ENCODE assay signal across 18 mouse cellular contexts in genomic region chr2:108920111-108920510, GRCm38 (mm10).
DNase-seq lines count a peak whose midpoint lies in the region; ATAC-seq and TF ChIP-seq lines count a peak whose summit lies in the region.
"Had no signal": no experiment of that assay in that cellular context is flagged by ENCODE, and none has a peak within 500 bp of the region (broad histone marks: within the 10 kb centered on the region; RNA-seq: fewer than 3 reads in every experiment).

No protein-coding gene starts in this region.

- no peak for DNase-seq in forebrain, embryonic 10.5 days (ENCODE audit: extremely low spot score, low spot score)
- no peak for DNase-seq in lung, postnatal 10 days
- peak; percentile 58 for DNase-seq in brain, embryonic 14.5 days (ENCODE audit: low read depth)
- peak; percentile 49 for DNase-seq in hindbrain, postnatal 0 days (ENCODE audit: low spot score)
- no peak for DNase-seq in MN1 (ENCODE audit: low spot score)
- no peak for DNase-seq in Muller cell, postnatal 12 days (ENCODE audit: inconsistent ontology term)
- DNase-seq: cerebellum, adult 8-10 months; gastrocnemius, adult 2 months; lung, adult 2 months; thymus, adult 2 months had no signal

- no peak overlapping the region for H3K4me2 ChIP-seq in forebrain, embryonic 13.5 days
- no peak overlapping the region for H3K4me2 ChIP-seq in lung, embryonic 16.5 days (ENCODE audit: low read depth, low read length)
- no peak overlapping the region for H3K4me2 ChIP-seq in hindbrain, postnatal 0 days (ENCODE audit: low read depth, low read length)
- H3K4me2 ChIP-seq: kidney, embryonic 15.5 days; limb, embryonic 12.5 days; liver, embryonic 12.5 days had no signal

- H3K27ac ChIP-seq in forebrain, embryonic 13.5 days = no peak overlapping the region
- H3K27ac ChIP-seq in forebrain, embryonic 10.5 days = no peak overlapping the region
- H3K27ac ChIP-seq in lung, embryonic 16.5 days (ENCODE audit: low read length) = no peak overlapping the region
- H3K27ac ChIP-seq in hindbrain, postnatal 0 days = no peak overlapping the region
- H3K27ac ChIP-seq: gastrocnemius, adult 2 months; heart, embryonic 10.5 days; kidney, embryonic 15.5 days; limb, embryonic 12.5 days; liver, embryonic 12.5 days had no signal

- H3K4me3 ChIP-seq in forebrain, embryonic 13.5 days = no peak overlapping the region
- no peak overlapping the region for H3K4me3 ChIP-seq in forebrain, embryonic 10.5 days
- no peak overlapping the region for H3K4me3 ChIP-seq in lung, embryonic 16.5 days (ENCODE audit: low read length)
- no peak overlapping the region for H3K4me3 ChIP-seq in hindbrain, postnatal 0 days (ENCODE audit: low read length)
- H3K4me3 ChIP-seq: gastrocnemius, adult 2 months; heart, embryonic 10.5 days; kidney, embryonic 15.5 days; limb, embryonic 12.5 days; liver, embryonic 12.5 days; megakaryocyte, embryonic 14.5 days had no signal

- H3K36me3 ChIP-seq in forebrain, embryonic 13.5 days (ENCODE audit: poor library complexity, severe bottlenecking) = no peaks in the 10 kb centered on the region
- no peaks in the 10 kb centered on the region for H3K36me3 ChIP-seq in forebrain, embryonic 10.5 days (replicated peaks)
- H3K36me3 ChIP-seq in lung, embryonic 16.5 days (ENCODE audit: control insufficient read depth, insufficient read depth, low read length) = no peaks in the 10 kb centered on the region
- no peaks in the 10 kb centered on the region for H3K36me3 ChIP-seq in hindbrain, postnatal 0 days (ENCODE audit: insufficient read depth, low read length)
- H3K36me3 ChIP-seq: G1E; heart, embryonic 10.5 days; kidney, embryonic 15.5 days; limb, embryonic 12.5 days; liver, embryonic 12.5 days had no signal

- 0 out of 2 replicates have a peak, but pooled peaks have one; percentile 33 for ATAC-seq in forebrain, embryonic 13.5 days
- peak; percentile 23; the same call in 1 of the 2 replicates for ATAC-seq in lung, embryonic 16.5 days (ENCODE audit: low read depth)
- ATAC-seq in hindbrain, postnatal 0 days = no peak
- ATAC-seq: liver, embryonic 12.5 days had no signal

- no peak for TF ChIP-seq POLR2A in brain, embryonic 14.5 days (IDR thresholded peaks at IDR 0.05; ENCODE audit: borderline replicate concordance, extremely low read depth, insufficient read depth, insufficient read length, poor library complexity, severe bottlenecking)

- no peaks in the 10 kb centered on the region for H3K4me1 ChIP-seq in forebrain, embryonic 13.5 days
- H3K4me1 ChIP-seq in forebrain, embryonic 10.5 days = 0 out of 2 replicates have a peak, but pooled peaks cover 2% of the 10 kb centered on the region
- H3K4me1 ChIP-seq in lung, embryonic 16.5 days (replicated peaks; ENCODE audit: control insufficient read depth, insufficient read depth, low read length) = no peaks in the 10 kb centered on the region
- no peaks in the 10 kb centered on the region for H3K4me1 ChIP-seq in hindbrain, postnatal 0 days (ENCODE audit: insufficient read depth, low read length)
- H3K4me1 ChIP-seq: heart, embryonic 10.5 days; kidney, embryonic 15.5 days; limb, embryonic 12.5 days; liver, embryonic 12.5 days; megakaryocyte, embryonic 14.5 days had no signal

- no peaks in the 10 kb centered on the region for H3K27me3 ChIP-seq in forebrain, embryonic 13.5 days
- no peaks in the 10 kb centered on the region for H3K27me3 ChIP-seq in forebrain, embryonic 10.5 days (ENCODE audit: poor library complexity, severe bottlenecking)
- H3K27me3 ChIP-seq in lung, embryonic 16.5 days (ENCODE audit: control insufficient read depth, insufficient read depth, low read depth, low read length) = no peaks in the 10 kb centered on the region
- H3K27me3 ChIP-seq in hindbrain, postnatal 0 days (ENCODE audit: insufficient read depth, low read length) = no peaks in the 10 kb centered on the region
- H3K27me3 ChIP-seq: kidney, embryonic 15.5 days; limb, embryonic 12.5 days; liver, embryonic 12.5 days; megakaryocyte, embryonic 14.5 days had no signal

- no peak for TF ChIP-seq CTCF in brain, embryonic 14.5 days (IDR thresholded peaks at IDR 0.05; ENCODE audit: borderline replicate concordance, extremely low read depth, insufficient read depth, insufficient read length)
- TF ChIP-seq CTCF in hindbrain, postnatal 0 days (IDR thresholded peaks at IDR 0.05; ENCODE audit: low read depth) = no peak

- H3K9me3 ChIP-seq in forebrain, embryonic 13.5 days (replicated peaks) = no peaks in the 10 kb centered on the region
- H3K9me3 ChIP-seq in forebrain, embryonic 10.5 days = no peaks in the 10 kb centered on the region
- H3K9me3 ChIP-seq in lung, embryonic 16.5 days (ENCODE audit: control insufficient read depth, low read length) = no peaks in the 10 kb centered on the region
- H3K9me3 ChIP-seq in hindbrain, postnatal 0 days (ENCODE audit: low read length) = no peaks in the 10 kb centered on the region
- H3K9me3 ChIP-seq: heart, embryonic 10.5 days; kidney, embryonic 15.5 days; limb, embryonic 12.5 days; liver, embryonic 12.5 days had no signal

- H3K9ac ChIP-seq in forebrain, embryonic 13.5 days = no peak overlapping the region
- no peak overlapping the region for H3K9ac ChIP-seq in lung, embryonic 16.5 days (ENCODE audit: low read length)
- H3K9ac ChIP-seq in hindbrain, postnatal 0 days (replicated peaks; ENCODE audit: low read length) = no peak overlapping the region
- H3K9ac ChIP-seq: kidney, embryonic 15.5 days; limb, embryonic 12.5 days; liver, embryonic 12.5 days had no signal

- 66% methylated on average over 5 of the region's 5 CpGs for WGBS in forebrain, embryonic 13.5 days
- 90% methylated on average over 5 of the region's 5 CpGs for WGBS in forebrain, embryonic 10.5 days
- 46% methylated on average over 5 of the region's 5 CpGs for WGBS in lung, embryonic 16.5 days
- WGBS in hindbrain, postnatal 0 days = 41% methylated on average over 5 of the region's 5 CpGs

Comparison
In these comparisons a context has a peak if more than half of its experiments do, and no peak if none do; other contexts are left out.
1. DNase-seq: peak in brain, embryonic 14.5 days (single experiment) and hindbrain, postnatal 0 days (single experiment); none in forebrain, embryonic 10.5 days (single experiment), lung, postnatal 10 days (single experiment), MN1 (single experiment) and Muller cell, postnatal 12 days (single experiment).